Mouse (Mus musculus) spleen, postnatal 4 days (tissue): ENCODE data around the gene Ms4a10.

ENCODE experiments used
- DNase-seq, 2 experiments: peaks; one replicate each; pipeline ENCODE4 v3.0.0; 2022; ENCODE audit warnings: low spot score in 2 of 2

Ms4a10 gene

DNA sequence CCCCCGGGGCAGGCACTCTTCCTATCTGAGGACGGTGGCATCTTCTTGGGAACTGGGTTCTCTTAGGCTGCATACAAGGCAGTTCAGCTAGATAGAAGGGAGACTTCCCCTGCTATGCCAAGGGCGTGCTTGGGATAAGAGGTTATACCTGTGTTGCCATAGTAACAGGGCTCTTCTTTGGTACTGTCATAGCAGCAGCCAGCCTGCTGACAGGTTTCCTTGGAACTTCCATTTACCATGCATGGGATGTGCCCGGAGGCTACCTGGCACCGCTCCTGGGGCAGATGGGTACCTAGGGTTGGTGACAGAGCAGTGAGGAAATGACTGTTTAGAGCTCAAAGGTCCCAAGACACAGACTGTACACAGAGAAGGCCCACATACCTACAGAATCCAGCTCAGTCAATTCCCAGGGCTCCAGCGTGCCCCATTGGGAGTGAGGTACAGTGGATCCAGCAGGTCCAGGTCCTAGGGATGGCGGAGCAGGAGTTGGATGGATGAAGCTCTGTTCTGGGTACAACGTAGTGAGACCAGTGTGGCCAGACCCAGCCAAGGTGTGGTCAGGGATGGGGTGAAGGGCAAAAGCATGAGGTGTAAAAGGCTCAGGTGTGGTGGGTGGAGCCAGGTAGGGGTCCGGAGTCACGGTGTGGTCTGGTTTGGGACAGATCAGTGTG lies 56.0 kb downstream of the Ms4a10 start:
- no peak for DNase-seq

DNA sequence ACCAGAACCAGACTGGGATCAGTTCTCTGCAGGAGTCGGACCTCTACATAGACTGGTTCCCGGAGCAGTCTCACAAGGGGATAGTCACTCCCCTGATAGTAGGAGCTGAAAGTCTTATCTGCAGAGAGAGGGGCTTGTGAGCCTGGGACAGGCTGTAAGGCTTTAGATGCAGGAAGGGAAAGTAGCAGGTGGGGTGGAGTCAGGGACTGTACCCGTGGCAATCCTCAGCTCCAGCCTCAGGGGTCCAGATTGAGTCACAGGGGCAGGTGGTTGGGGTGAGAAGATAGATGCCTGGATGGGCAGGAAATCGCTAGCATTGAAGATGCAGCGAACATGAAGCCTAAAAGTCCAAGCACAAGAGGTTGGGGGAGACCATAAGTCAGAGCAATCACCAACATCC lies 58.0 kb downstream of the Ms4a10 start:
- DNase-seq, result no peak

DNA sequence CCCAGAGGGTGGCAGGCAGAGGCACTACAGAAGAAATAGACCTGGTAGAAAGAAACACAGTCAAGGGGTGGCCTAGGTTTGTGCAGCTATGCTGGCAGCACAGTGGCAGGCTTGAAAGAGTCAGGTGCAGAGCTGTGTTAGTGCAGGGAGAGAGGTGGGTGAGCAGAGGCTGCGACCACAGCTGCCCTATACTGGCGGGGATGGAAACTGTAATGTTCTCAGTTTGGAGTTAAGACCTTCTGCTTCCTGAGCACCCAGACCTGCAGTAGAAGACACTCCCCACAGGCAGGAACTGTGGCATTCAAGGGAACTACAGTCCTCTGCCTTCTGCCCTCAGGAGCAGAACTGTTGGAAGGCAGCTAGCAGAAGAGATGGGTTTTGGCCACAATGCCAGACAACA lies 59.6 kb downstream of the Ms4a10 start:
- DNase-seq, result no peak

DNA sequence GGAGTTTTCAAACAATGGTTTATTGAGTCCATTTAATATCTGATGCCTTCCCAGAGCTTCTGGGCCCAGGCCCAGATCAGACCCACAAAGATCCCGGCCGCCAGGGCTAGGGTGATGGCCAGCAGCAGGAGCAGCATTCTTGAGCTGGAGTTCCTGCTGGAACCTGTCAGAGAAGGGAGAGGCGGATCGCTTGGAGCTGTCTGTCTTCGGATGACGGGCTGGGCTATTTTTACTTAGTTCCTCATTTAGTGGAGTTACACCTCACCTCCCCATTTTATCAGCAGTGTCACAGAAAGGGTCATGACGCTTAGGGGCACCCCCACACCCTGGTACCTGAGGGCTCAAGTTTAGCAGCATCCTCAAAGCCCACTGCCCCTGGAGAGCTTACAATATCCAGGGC lies 60.2 kb downstream of the Ms4a10 start:
- DNase-seq, result no peak
